Mouse (Mus musculus) left cerebral cortex, postnatal 25 days (tissue): ENCODE measurements at regions not wholly inside any gene's neighbourhood (a gene's known extent, or its start where the extent isn't known, plus 50 kb on each side); places are given as distances from the start of the nearest gene placed in this dataset.
A peak's percentile ranks its signal among the peaks of the same experiment; 100 is the strongest.
"Not testable (repeated sequence)": the region's sequence is repeated elsewhere in the genome, so short reads cannot be mapped to it uniquely, and the experiment has no call there.

Experiments
- DNase-seq, 2 experiments: peaks; one replicate each; pipeline ENCODE4 v3.0.0; 2022; ENCODE audit warnings: low spot score in 2 of 2, mixed read lengths in 1 of 2
- intact Hi-C: fragments of 180-260 bp; cut with DNase I; formaldehyde crosslinking; loops from one replicate; pipeline ENCODE4 v1.15.1; 2025

- no peak for DNase-seq
- intact Hi-C loops, result no loop called here
Observed at GRCm38 (mm10) chr12:10445738-10446137, 55.2 kb downstream of the Rdh14 start.

- DNase-seq, result no peak
- intact Hi-C loops, result no loop called here
Observed at GRCm38 (mm10) chr12:10457960-10458655, 67.5 kb downstream of the Rdh14 start.

- intact Hi-C loops, result no loop called here
- DNase-seq, result no peak
Observed at GRCm38 (mm10) chr12:10461796-10462195, 71.2 kb downstream of the Rdh14 start.

- DNase-seq, result no peak
- intact Hi-C loops, result no loop called here
Observed at GRCm38 (mm10) chr12:10462956-10463355, 72.4 kb downstream of the Rdh14 start.

GRCm38 (mm10) chr12:10473986-10474385, 83.4 kb downstream of the Rdh14 start:
- intact Hi-C loops, result no loop called here
- DNase-seq, result no peak

- intact Hi-C loops, result no loop called here
- no peak for DNase-seq
Observed at GRCm38 (mm10) chr12:10480781-10481180, 90.2 kb downstream of the Rdh14 start.

GRCm38 (mm10) chr12:10482294-10483010, 91.9 kb downstream of the Rdh14 start:
- intact Hi-C loops, result no loop called here
- no peak for DNase-seq

GRCm38 (mm10) chr12:10506721-10507120, 116.1 kb downstream of the Rdh14 start:
- no peak for DNase-seq
- intact Hi-C loops, result no loop called here

GRCm38 (mm10) chr12:10513526-10513925, 123.0 kb downstream of the Rdh14 start:
- peak in 1 of 2 experiments; percentile 49 for DNase-seq
- intact Hi-C loops, result no loop called here

GRCm38 (mm10) chr12:10514278-10514677, 123.7 kb downstream of the Rdh14 start:
- DNase-seq, result peak in 1 of 2 experiments; percentile 21
- intact Hi-C loops, result no loop called here

GRCm38 (mm10) chr12:10524509-10525286, 134.1 kb downstream of the Rdh14 start:
- DNase-seq, result no peak
- intact Hi-C loops, result no loop called here

- intact Hi-C loops, result no loop called here
- no peak for DNase-seq
Observed at GRCm38 (mm10) chr12:10525934-10526333, 135.4 kb downstream of the Rdh14 start.

GRCm38 (mm10) chr12:10529077-10529476, 138.5 kb downstream of the Rdh14 start:
- intact Hi-C loops, result no loop called here
- DNase-seq, result no peak

- intact Hi-C loops, result no loop called here
- no peak for DNase-seq
Observed at GRCm38 (mm10) chr12:10530996-10531395, 140.4 kb downstream of the Rdh14 start.

GRCm38 (mm10) chr12:10533971-10534370, 143.4 kb downstream of the Rdh14 start:
- intact Hi-C loops, result no loop called here
- no peak for DNase-seq

- DNase-seq, result no peak
- intact Hi-C loops, result loop anchor here (2.0 to 5.0 kb wide), 3 partner anchors 99 to 1483 kb away; partner anchors contain the start of gene Osr1
Observed at GRCm38 (mm10) chr12:10536239-10536638, 145.7 kb downstream of the Rdh14 start.

GRCm38 (mm10) chr12:10537069-10537468, 146.5 kb downstream of the Rdh14 start:
- intact Hi-C loops, result loop anchor here (2.0 to 5.0 kb wide), 3 partner anchors 100 to 1484 kb away; partner anchors contain the start of gene Osr1

GRCm38 (mm10) chr12:10549481-10550201, 159.1 kb downstream of the Rdh14 start:
- intact Hi-C loops, result no loop called here
- DNase-seq, result no peak

More at GRCm38 (mm10) chr12:10537069-10537468, 146.5 kb downstream of the Rdh14 start:
- DNase-seq, result peak; percentile 66 to 70

- DNase-seq, intact Hi-C loops: not testable (repeated sequence)
Observed at GRCm38 (mm10) chr12:10554701-10555100, 164.1 kb downstream of the Rdh14 start.

- DNase-seq, result no peak
- intact Hi-C loops, result no loop called here
Observed at GRCm38 (mm10) chr12:10562966-10563365, 172.4 kb downstream of the Rdh14 start.
